Mouse (Mus musculus): ENCODE measurements around the gene Klf5.

The Klf5 gene

DNA sequence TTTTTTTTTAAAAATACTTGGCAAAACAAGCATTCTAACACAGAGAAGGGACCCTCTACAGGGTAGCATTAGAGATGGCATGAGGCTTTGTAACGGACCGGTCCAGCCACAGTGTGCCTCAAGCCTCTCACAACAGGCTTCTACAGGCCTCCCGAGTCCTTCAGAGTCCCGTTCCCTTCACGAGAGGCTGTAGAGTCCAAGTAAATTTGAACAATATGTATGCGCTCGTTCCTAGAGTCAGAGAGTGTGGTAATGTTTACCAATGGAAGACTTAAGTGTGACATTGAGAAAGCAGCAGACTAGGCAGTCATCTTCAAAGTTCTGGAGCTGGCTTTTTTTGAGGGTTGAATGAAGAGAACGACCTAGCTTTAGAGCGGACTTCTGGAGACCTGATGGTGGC is 11.1 kb downstream of the Klf5 start:
- DNase-seq (ENCODE audit: inconsistent ontology term): no peak

DNA sequence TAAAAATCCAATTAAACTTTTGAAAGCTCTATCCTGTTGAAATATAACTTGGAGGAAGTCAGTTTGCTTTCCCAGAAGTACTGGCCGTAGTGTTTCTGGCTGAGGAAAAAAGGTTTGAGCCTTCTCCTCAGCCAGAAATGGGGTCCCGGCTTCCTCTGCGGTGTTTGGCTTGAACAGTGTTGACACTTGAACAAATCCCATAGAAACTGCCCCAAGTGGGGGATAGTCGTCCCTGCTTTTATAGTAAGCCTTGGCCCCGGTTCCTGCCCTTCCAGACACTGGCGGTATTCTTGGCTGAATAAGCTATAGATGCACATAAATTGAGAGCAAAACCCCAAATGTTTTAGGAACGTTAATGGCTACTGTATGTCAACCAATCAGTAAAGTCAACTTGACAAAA is 11.9 kb downstream of the Klf5 start:
- DNase-seq (ENCODE audit: inconsistent ontology term): no peak

DNA sequence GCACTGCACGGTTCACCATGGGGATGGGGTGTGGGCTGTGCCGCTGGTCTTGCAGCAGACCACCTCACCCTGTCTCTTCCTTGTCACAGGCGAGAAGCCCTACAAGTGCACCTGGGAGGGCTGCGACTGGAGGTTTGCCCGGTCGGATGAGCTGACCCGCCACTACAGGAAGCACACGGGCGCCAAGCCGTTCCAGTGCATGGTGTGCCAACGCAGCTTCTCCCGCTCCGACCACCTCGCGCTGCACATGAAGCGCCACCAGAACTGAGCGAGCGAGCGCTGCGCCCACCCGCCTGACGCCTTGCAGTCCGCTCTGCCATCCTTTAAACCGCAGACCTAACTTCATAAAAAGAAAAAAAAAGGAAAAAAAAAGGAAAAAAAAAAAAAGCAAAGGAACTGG is 14.6 kb downstream of the Klf5 start:
- DNase-seq (ENCODE audit: inconsistent ontology term): no peak

DNA sequence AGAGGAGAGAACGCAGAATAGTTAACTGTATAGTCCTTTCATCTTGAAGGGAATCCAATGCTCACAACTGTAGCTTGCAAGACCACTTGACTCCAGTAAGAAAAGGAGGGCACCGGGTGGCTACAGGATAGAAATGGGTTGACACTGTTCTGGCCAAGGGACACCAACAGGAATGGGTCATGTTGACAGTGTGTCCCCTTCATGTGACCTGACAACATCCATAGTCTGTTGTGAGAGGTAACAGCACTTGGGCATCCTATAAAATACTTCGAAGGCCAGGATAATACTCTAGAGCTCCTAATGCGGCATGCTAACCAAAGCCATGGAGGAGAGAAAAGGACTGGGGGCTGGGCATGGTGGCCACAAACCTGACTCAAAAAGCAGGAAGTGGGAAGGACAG is 17.8 kb downstream of the Klf5 start:
- no peak for DNase-seq (ENCODE audit: inconsistent ontology term)

DNA sequence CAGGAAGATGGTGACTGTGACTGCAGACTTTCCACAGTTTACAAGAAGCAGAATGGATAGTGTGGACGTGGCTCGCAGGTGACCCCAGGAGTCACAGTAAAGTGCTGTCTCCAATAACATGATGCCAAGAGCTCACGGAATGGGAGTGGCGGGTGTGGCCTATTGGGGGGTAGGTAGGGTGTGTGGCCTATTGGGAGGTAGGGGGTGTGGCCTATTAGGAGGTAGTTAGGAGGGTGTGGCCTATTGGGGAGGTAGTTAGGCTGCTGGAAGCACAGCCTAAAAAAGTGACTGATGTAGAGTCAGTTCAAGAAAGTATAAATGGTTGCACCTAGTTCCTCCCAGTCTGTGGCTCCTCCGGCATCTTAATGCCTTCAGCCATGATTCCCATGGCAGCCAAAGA is 22.2 kb downstream of the Klf5 start:
- no peak for DNase-seq (ENCODE audit: inconsistent ontology term)

DNA sequence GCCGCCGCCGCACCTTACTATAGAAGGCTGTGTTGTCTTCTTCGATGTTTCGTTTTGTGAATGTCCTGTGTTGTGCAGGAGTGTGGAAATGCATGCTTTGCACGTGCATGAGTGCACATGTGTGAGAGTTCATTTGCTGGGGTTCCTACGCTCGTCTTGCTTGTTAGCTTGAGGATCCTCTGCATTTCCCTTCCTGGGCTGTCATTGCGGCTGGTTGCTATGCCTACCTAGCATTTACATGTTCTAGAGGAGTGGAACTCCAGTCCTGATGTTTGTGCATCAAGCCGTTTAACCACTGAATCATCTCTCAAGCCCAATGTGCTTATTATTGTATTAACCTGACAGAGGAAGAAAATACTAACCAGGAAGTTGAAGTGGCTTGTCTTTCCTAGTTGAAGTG is 24.9 kb downstream of the Klf5 start:
- DNase-seq (ENCODE audit: inconsistent ontology term): no peak

DNA sequence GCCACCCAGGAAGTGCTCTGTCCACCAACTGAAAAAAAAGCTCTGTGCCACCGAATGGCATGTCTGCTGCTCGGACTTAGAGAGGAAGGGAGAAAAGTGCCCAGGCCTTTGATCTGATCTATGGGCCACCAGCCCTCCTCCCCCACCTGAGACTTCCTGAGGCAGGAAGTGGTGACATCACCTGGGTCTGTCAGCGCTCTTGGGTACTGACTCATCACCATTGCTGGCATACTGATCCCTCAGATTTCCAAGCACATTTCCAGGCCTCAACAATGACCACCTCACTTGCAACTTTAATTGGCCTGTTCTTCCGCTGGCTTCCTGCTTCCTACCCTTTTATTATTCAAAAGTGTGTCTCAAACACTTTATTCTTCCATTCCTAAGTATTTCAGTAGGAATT is 26.0 kb downstream of the Klf5 start:
- DNase-seq (ENCODE audit: inconsistent ontology term): peak; percentile 42

DNA sequence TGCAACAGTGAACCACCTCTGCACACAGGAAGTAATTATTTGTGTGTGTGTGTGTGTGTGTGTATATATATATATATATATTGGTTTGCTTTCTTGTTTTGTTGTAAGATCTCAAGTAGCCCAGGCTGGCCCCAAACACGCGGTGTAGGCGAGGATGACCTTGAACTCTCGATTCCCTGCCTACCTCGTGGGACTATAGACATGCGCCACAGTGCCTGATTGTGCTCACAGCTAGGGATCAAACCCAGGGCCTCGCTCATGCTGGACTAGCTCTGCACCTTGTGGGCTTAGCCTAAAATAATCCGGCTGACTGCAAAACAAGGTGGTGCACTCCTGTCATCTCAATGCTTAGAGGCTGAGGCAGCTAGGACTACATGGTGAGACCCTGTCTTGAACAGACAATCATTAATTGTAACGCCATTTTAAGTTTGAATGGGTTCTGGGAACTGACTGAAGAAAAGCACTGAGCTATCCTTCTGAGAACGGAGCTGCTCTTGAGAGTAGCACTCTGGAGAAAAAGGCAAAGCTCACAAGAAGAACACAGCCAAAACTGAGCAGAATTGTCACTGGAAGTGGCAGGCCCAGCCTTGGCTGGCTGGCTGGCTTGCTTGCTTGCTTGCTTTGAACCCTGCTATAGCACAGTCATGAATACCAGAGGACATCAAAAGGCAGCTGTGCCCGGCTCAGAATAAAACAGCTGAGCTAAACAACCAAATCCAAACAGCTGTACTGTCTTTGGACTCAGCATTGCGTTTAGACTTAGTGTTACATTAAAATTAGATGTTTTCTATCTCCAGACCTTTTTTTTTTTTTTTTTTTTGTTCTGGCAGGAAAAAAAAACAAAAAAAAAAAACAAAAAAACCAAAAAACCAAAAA is 27.3 kb downstream of the Klf5 start:
- DNase-seq (ENCODE audit: inconsistent ontology term): no peak

DNA sequence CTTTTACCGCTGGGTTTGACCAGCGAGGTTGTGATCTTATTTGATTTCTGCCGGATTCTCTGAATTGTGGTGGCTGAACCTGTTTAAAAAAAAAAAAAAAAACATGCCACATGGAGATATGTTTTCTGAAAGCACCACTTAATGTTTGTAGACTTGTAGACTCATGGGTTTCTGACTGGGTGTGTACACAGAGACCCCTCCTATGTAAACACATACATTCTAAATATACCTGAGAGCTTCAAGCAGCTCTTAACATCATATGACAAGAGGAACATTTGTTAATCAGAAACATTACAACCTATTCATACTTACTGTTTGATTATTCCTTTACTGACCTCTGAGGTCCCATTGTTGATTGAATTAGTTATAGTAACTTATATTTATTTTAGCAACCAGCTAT is 38.1 kb downstream of the Klf5 start:
- DNase-seq (ENCODE audit: inconsistent ontology term): no peak

DNA sequence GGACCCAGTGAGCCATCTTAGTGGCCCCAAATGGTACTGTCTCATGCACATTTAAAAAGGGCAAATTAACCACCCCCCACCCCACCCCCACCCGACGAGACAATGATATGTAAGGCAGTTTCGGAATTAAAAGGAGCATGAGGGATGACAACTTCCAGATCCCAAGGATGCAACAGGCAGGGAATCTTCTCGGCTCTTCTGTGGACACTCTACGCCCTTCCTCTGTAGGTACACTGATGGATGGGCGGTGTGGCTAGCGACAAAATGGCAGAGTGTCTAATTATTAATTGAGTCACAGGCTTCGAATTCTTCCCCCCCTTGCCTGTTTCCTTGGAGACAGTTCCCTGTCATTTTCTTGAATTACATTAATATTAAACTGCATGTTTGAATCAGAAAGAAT is 40.5 kb downstream of the Klf5 start:
- DNase-seq (ENCODE audit: inconsistent ontology term): no peak

DNA sequence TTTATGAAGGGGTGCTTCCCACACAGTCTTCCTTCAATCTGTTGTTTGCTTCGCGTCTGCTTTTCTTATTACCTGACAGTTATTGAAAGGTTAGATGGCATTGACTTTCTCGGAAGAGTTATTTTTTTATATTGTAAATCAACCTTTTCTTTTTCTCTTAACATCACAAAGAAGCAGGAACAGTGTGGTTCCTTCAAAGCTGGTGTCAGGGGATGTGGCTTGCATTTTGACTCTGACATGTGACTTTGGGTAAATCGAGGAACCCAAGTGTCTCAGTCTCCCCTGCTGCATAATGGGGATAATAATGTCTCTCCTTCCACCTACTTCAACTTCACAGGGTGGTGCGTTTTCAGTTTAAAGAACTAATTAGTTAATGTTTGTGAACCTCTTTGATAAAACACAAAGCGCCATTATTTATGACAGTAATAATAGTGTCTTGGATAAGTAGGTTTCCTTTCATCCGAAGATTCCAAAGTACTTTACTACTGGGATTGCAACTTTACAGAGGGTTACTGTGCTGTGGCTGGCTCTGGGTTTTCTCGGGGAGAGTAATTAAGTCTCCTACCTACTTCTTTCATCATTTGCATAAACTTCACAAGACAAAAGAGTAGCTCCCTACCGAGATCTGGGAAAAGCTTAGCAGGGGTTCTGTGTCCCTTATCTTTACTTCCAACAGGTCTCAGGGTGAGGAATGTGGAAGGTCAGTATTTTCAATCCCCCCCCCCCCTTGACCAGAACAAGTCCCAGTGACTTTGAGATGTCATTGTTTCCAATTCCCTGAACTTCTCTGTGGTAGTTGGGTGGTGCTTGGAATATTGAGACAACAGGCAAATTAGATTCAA is 41.4 kb downstream of the Klf5 start:
- no peak for DNase-seq (ENCODE audit: inconsistent ontology term)

DNA sequence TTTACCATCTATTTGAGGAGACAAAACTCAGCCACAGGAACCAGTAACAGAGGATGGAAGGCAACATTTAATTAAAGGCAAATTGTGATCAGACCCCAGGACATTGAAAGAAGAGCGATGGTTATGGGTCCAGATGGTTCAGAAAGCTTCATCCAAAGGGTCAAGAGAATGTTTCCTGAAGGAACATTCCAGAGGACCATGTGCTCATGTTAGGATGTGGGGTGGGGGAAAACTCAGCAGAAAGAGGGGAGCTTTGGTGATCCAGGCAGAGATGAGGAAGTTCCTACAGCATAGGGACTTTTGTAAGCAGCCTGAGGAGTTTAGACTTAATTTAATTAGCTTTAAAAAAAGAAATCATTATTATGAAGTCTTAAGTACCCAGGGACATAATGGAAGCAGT is 42.2 kb downstream of the Klf5 start:
- no peak for DNase-seq (ENCODE audit: inconsistent ontology term)

DNA sequence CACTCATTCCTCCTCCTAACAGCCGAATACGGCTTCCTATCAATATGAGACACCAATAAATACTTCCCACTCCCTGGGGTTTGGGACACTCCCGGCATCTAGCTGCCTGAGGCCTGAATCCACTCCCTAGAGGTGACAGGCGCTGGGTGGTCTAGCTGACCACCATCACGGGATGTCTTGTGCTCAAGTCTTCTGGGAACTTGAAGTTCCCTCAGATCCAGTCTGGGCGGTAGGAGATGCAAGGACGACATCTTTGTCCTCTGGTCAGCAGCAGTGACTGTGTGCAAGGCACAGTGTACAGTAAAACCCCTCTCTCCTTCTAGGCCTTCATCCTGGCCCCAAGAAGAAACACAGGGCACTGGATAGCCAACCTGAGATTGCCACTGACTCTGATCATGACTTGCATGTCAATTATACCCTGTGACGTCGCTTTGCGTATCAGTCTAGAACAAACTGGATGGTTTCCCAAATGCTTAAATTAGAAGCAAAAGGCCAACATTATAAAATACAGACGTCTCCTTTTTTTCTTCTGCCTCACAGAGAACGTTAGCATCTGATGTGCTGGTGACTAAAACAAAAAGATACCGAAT is 49.8 kb downstream of the Klf5 start:
- no peak for DNase-seq (ENCODE audit: inconsistent ontology term)

DNA sequence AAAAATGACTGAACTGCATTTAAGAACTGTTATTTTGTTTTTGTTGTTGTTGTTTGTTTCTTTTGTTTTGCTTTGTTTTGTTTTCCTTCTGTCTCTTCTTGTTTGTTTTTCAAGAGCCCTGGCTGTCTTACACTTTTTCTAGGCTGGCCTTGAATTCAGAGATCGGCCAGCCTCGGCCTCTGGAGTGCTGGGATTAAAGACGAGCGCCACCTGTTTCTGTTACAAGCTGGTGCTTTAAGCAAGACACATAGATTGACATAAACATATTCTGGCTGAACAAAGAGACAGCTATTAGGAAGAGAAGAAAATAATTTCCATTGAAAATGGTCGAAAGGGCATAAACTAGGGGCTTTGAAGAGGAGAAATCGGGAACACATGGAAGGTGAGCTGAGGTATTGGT is 51.1 kb downstream of the Klf5 start:
- DNase-seq (ENCODE audit: inconsistent ontology term): no peak

DNA sequence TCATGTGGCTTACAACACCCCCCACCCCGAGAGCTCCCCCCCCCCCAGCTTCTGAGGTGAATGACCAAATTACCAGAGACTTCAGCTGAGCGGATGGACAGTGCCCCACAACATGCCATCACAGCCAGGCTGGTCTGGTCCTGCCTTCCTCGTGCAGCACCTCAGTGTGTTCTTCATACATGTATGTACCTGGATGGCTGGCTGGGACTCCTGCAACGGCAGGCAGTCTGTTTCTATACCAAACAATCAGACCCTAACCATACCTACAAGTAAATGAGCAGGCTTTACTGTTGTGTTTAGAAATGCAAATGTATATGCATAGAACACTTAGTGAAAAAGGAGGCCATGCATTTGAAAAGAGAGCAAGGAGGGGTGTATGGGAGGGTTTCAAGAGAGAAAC is 54.5 kb downstream of the Klf5 start:
- no peak for DNase-seq (ENCODE audit: inconsistent ontology term)

DNA sequence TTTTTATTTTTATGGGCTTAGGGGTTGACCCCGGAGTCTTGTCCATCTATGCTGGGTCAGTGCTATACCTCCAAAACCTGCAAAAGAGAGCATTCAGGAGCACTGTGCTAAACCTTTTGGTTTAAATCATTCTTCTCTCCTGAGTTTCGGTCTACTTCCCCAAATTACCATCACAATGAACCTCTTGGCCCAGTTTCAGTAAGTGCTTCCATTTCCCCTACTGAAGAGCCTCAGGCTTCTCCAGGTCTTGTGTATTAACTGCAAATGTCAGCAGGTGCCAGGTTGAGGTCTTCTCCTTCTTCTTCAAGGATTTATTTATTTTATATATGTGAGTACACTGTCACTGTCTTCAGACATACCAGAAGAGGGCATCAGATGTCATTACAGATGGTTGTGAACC is 55.6 kb downstream of the Klf5 start:
- no peak for DNase-seq (ENCODE audit: inconsistent ontology term)

DNA sequence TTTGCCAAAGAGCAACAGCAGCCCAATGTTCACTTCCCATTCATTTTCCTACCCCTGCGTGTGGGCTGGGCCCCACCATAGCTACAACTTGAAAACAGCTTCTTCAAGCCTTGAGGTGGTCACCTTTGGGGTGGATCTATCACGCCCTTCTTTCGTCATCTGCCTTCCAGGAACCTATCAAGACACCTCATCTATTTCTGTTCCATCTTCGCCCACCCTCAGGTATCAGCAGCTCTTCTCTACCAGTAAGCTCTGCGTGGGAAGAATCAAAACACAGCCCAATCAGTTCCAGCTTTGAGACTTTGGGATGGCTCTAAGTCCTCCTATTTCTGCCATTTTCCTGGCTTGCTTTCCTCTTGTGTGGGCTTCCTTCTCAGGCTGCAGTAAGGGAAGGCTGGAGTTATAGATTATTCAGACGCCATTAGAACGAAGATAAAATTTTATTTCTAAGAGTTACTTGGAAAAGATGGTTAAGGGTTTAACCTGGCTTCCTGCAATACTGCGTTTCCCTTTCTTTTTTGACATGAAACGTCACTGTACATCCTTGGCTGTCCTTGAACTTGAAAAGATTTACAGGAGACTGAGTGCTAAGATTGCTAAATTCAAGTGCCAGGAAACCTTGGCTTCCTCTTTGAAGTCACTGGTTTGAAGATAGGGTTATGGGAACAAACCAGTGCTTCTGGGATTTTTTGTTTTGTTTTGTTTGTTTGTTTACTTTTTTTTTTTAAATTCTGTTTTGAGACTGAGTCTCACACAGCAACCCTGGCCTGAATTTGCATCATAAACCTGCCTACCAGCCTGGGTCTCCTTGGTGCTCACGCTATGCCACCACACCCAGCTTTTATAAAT is 56.5 kb downstream of the Klf5 start:
- no peak for DNase-seq (ENCODE audit: inconsistent ontology term)

DNA sequence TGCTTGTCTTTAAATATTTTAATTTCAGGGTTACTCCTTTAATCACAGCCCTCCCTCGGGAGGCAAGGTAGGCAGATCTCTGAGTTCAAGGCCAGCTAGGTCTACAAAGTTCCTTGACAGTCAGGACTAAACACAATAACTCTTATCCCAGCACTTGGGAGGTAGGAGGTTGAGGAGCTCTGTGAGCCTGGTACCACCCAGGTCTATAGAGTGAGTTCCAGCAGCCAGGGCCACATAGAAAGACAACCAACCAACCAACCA is 57.0 kb downstream of the Klf5 start:
- DNase-seq (ENCODE audit: inconsistent ontology term): no peak

DNA sequence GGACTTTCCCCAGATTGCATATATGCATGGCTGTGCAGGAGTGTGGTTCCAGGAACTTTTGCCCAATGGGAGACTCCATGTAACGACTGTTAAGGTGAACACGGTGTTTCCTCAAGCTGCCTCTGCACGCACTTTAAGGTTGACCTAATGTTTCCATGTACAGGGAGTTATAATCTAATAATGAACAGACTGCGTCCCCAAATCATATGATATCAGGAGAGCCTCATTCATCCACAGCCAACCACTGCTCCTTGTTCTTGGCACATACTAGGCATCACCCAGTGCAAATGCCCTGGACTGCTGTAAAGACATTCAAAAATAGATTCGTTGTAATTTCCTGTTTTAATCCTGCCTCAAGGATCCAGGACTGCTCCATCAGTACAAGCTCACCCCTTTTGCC is 64.5 kb downstream of the Klf5 start:
- DNase-seq (ENCODE audit: inconsistent ontology term): no peak

DNA sequence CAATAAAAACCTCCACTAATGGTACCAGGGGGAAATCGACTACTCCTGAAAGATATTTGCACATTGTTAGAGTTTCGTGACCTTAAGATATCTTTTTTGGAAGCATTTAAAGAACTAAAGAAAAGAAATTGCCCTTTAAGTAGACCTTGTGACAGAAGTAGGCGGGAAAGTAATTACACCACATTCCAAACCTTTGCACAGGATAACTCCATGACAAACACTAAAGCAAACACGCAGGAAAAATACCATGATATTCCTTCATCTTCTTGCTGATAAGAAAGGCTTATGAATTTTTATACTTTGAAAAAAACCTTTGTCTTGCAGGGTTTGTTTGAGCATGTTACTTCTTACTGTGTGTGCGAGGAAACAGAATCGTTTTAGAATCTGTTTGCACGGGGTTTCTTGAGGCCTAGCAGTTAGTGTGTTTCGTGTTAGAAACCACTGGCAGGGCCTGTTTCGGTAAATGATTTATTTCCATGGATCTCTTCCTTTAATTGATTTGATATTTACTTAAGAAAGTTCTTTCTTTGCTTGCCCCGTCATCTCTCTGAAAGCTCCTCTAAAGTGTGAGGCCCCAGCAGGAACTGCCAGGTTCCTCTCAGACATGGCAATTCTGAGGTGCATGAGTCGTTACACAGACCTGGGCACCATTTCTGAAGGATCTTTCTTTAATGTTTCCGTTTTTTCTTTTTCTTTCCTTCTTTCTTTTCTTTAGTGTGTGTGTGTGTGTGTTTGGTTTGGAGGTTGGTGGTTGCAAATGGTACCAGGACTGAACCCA is 65.7 kb downstream of the Klf5 start:
- DNase-seq (ENCODE audit: inconsistent ontology term): no peak

Measured in Muller cell, postnatal 12 days (primary cell).